Mouse (Mus musculus) brain, embryonic 14.5 days (tissue): ENCODE measurements at regions not wholly inside any gene's neighbourhood (a gene's known extent, or its start where the extent isn't known, plus 50 kb on each side); places are given as distances from the start of the nearest gene placed in this dataset.

Experiments used
- CTCF ChIP-seq: fragments of 200-500 bp; IDR thresholded peaks from 2 replicates; pipeline ENCODE4 v1.5.1; 2012; ENCODE audit warnings: inconsistent platforms, mild to moderate bottlenecking, moderate library complexity, borderline replicate concordance; ENCODE audit not compliant: insufficient read depth, insufficient read length; ENCODE audit errors: extremely low read depth
- POLR2A ChIP-seq: fragments of 200-500 bp; IDR thresholded peaks from 2 replicates; pipeline ENCODE4 v1.6.1; 2012; ENCODE audit warnings: mild to moderate bottlenecking, inconsistent platforms, borderline replicate concordance; ENCODE audit not compliant: poor library complexity, insufficient read depth, insufficient read length, severe bottlenecking; ENCODE audit errors: extremely low read depth

DNA sequence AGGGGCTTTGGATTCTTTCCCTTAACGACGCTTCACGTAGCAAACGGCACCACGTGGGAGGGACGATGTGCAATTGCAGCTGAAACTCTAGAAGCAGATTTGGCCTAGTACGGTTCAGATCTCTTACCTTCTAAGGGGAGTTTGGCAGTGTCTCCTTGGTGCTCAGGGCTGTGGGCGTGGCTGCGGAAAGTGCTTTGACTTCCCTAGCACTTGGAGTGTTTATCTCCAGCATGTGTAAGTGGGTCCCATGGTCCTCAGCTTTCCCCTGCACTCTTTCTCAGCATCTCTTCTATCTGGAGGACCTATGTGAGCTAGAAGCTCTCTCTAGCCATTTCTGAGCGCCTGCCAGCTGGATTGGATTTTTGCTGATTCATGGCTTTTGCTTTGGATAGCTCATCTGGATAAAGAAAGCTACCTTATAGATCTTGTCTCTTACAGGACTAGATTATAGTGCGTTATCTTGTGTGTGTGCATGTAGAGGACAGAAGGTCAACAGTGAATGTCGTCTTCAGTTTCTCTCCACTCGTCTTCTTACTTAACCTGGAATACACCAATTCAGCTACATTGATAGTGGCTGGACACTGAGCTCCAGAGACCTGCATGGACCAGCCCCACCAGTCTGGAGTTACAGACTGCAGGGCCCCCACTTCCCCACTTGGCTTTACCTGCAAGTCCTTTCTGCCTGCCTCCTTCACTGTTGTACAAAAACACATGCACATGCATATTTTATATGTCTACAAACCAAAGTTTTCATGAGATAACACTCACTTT is 92.8 kb upstream of the Serbp1 start:
- TF ChIP-seq CTCF (no peak), POLR2A (no peak)
